Mouse (Mus musculus) 3T3-L1 (cell line): ENCODE data around the gene Pax3.

Experiments used
- DNase-seq: peaks from one replicate; pipeline ENCODE4 v3.0.0-alpha.2; 2015; ENCODE audit warnings: low read depth, low spot score

The Pax3 gene

GRCm38 (mm10) chr1:78198319-78198940 lies 1.5 kb upstream of the Pax3 start:
- no peak for DNase-seq

- DNase-seq = no peak
Measured at GRCm38 (mm10) chr1:78197351-78198234, 659 bp upstream of the Pax3 start.

GRCm38 (mm10) chr1:78195771-78196712 lies 892 bp downstream of the Pax3 start:
- DNase-seq = no peak

- DNase-seq = no peak
Measured at GRCm38 (mm10) chr1:78195145-78195544, 1.8 kb downstream of the Pax3 start.

- no peak for DNase-seq
Measured at GRCm38 (mm10) chr1:78194381-78195047, 2.4 kb downstream of the Pax3 start.

GRCm38 (mm10) chr1:78193465-78193991 lies 3.4 kb downstream of the Pax3 start:
- no peak for DNase-seq

GRCm38 (mm10) chr1:78192746-78193464 lies 4.0 kb downstream of the Pax3 start:
- no peak for DNase-seq

GRCm38 (mm10) chr1:78192217-78192735 lies 4.7 kb downstream of the Pax3 start:
- DNase-seq = no peak

- no peak for DNase-seq
Measured at GRCm38 (mm10) chr1:78191761-78192160, 5.2 kb downstream of the Pax3 start.

- no peak for DNase-seq
Measured at GRCm38 (mm10) chr1:78191331-78191730, 5.6 kb downstream of the Pax3 start.

GRCm38 (mm10) chr1:78190386-78191111 lies 6.4 kb downstream of the Pax3 start:
- DNase-seq = no peak

- no peak for DNase-seq
Measured at GRCm38 (mm10) chr1:78189501-78190345, 7.2 kb downstream of the Pax3 start.

GRCm38 (mm10) chr1:78189016-78189415 lies 7.9 kb downstream of the Pax3 start:
- no peak for DNase-seq

GRCm38 (mm10) chr1:78188299-78188698 lies 8.6 kb downstream of the Pax3 start:
- no peak for DNase-seq

GRCm38 (mm10) chr1:78187788-78188173 lies 9.2 kb downstream of the Pax3 start:
- no peak for DNase-seq

GRCm38 (mm10) chr1:78187122-78187787 lies 9.7 kb downstream of the Pax3 start:
- no peak for DNase-seq

GRCm38 (mm10) chr1:78182954-78183353 lies 14.0 kb downstream of the Pax3 start:
- no peak for DNase-seq

- DNase-seq = no peak
Measured at GRCm38 (mm10) chr1:78181882-78182281, 15.1 kb downstream of the Pax3 start.
